Mouse (Mus musculus): ENCODE results near the gene Tdp1.

DNA sequence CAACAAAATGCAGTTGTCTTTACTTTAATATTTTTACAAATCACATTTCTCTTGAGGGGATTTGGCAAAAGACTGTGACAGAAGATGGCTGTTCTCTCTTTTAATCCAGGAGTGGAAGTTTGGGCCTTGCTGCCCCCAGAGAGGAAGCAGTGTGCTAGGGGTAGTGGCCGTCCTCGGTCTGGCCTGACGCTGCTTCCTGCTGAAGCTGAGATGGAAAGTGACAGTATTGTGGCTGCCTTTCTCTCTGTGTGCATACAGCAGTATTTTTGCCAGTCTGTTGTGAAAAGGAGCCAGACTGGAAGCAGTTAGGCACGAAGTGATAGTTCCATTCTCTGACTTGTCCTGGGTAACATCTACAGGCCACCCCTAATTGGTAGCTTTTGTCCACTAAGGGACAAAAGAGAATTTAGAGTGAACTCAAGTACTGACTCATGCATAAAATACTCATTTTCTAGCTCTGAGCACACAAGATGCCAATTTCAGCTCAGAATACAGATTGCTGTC lies 18.6 kb downstream of the Tdp1 start:
- no peak for TF ChIP-seq POLR2A (IDR thresholded peaks at IDR 0.05; ENCODE audit: extremely low read depth, insufficient read depth, low read length)
- no peak for TF ChIP-seq CTCF (IDR thresholded peaks at IDR 0.05; ENCODE audit: low read depth, low read length)
